Mouse (Mus musculus) forebrain, embryonic 15.5 days (tissue): ENCODE data around the gene Ubxn1. TPM values are rescaled to one million over a fixed set of nuclear protein-coding genes. Genes with fewer than 3 reads are reported as not detected.
A peak's percentile ranks its signal among the peaks of the same experiment; 100 is the strongest.
"Not testable (repeated sequence)": the region's sequence is repeated elsewhere in the genome, so short reads cannot be mapped to it uniquely, and the experiment has no call there.

ENCODE experiments used
- ATAC-seq: fragments of 200-750 bp; cut with Nextera tagmentation; replicated peaks from 2 replicates; pipeline ENCODE4 v1.8.0; 2017; ENCODE audit warnings: mild to moderate bottlenecking, moderate TSS enrichment, moderate library complexity
- H3K27ac ChIP-seq: fragments of 300-500 bp; sonication (generic); replicated peaks from 2 replicates; pipeline ENCODE4 v1.5.1; 2015; ENCODE audit warnings: mild to moderate bottlenecking, inconsistent platforms
- H3K27me3 ChIP-seq: fragments of 300-500 bp; sonication (generic); 2 replicates; pipeline ENCODE4 v1.6.1; 2015; ENCODE audit warnings: inconsistent platforms
- H3K36me3 ChIP-seq: fragments of 300-500 bp; sonication (generic); 2 replicates; pipeline ENCODE4 v1.6.1; 2015; ENCODE audit warnings: mild to moderate bottlenecking, inconsistent platforms
- H3K4me1 ChIP-seq: fragments of 300-500 bp; sonication (generic); 2 replicates; pipeline ENCODE4 v1.6.1; 2015; ENCODE audit warnings: inconsistent platforms
- H3K4me2 ChIP-seq: fragments of 300-500 bp; sonication (generic); replicated peaks from 2 replicates; pipeline ENCODE4 v1.6.1; 2015; ENCODE audit warnings: mild to moderate bottlenecking, inconsistent platforms
- H3K4me3 ChIP-seq: fragments of 300-500 bp; sonication (generic); 2 replicates; pipeline ENCODE4 v1.5.1; 2015; ENCODE audit warnings: mild to moderate bottlenecking, inconsistent platforms
- H3K9ac ChIP-seq: fragments of 300-500 bp; sonication (generic); replicated peaks from 2 replicates; pipeline ENCODE4 v1.6.1; 2015; ENCODE audit warnings: mild to moderate bottlenecking, inconsistent platforms
- H3K9me3 ChIP-seq: fragments of 300-500 bp; sonication (generic); 2 replicates; pipeline ENCODE4 v1.6.1; 2016; ENCODE audit warnings: inconsistent platforms
- WGBS: fragments of 180-500 bp; shearing (Covaris S2); methylation state at CpG from one replicate; pipeline ENCODE4 v1.1.7; 2015; ENCODE audit warnings: mixed read lengths; 5-methylcytosine and 5-hydroxymethylcytosine counted together
- polyA plus RNA-seq: library from polyadenylated mRNA; unstranded; fragments of >200 nt; fragmentation: Nextera tagmentation; extraction: Ambion mirVana; gene quantifications from 2 replicates; pipeline ENCODE4 v1.2.1, GENCODE M21; 2015

Ubxn1 gene
- polyA plus RNA-seq, 1 experiment from 2014 or later, result 181 TPM

- H3K27me3 ChIP-seq, H3K9me3 ChIP-seq, H3K9ac ChIP-seq, ATAC-seq, H3K4me2 ChIP-seq, H3K4me3 ChIP-seq, H3K27ac ChIP-seq: not testable (repeated sequence)
- H3K36me3 ChIP-seq, result peaks cover 22% of the 10 kb centered on the region
- H3K4me1 ChIP-seq, result peaks cover 18% of the 10 kb centered on the region
- 71% methylated on average over 3 of the region's 3 CpGs for WGBS
Measured at GRCm38 (mm10) chr19:8870381-8870780, 915 bp upstream of the Ubxn1 start.

- WGBS, result 57% methylated on average over 9 of the region's 9 CpGs
- Histone ChIP-seq H3K27me3 (no peaks in the 10 kb centered on the region), H3K27ac (peak overlapping the region; percentile 61), H3K36me3 (peaks cover 27% of the 10 kb centered on the region), H3K9ac (peak overlapping the region; percentile 86), H3K4me2 (peak overlapping the region; percentile 91), H3K9me3 (no peaks in the 10 kb centered on the region), H3K4me1 (peaks cover 18% of the 10 kb centered on the region), H3K4me3 (peak overlapping the region; percentile 70)
- peak; percentile 53 for ATAC-seq
Measured at GRCm38 (mm10) chr19:8870838-8871237, 458 bp upstream of the Ubxn1 start.

- WGBS, result 82% methylated on average over 10 of the region's 10 CpGs
- no peaks in the 10 kb centered on the region for H3K27me3 ChIP-seq
- ATAC-seq, result no peak
Measured at GRCm38 (mm10) chr19:8872266-8872840, 1.1 kb downstream of the Ubxn1 start.

GRCm38 (mm10) chr19:8875031-8875430 is 3.7 kb downstream of the Ubxn1 start:
- H3K36me3 ChIP-seq, result peaks cover 39% of the 10 kb centered on the region
- WGBS, result 97% methylated on average over 7 of the region's 7 CpGs

More at GRCm38 (mm10) chr19:8872266-8872840, 1.1 kb downstream of the Ubxn1 start:
- Histone ChIP-seq H3K4me3 (peak overlapping the region; percentile 70), H3K27ac (no peak overlapping the region), H3K4me2 (peak overlapping the region; percentile 91), H3K9ac (peak overlapping the region; percentile 86), H3K36me3 (peaks cover 38% of the 10 kb centered on the region), H3K9me3 (no peaks in the 10 kb centered on the region), H3K4me1 (peaks cover 18% of the 10 kb centered on the region)

GRCm38 (mm10) chr19:8880311-8881033 is 9.2 kb downstream of the Ubxn1 start, which contains the start of gene Uqcc3:
Gene Uqcc3, minus strand, starts transcription at chr19:8880923.
- H3K4me1 ChIP-seq, result peaks cover 12% of the 10 kb centered on the region
- no peaks in the 10 kb centered on the region for H3K9me3 ChIP-seq
- peaks cover 16% of the 10 kb centered on the region for H3K36me3 ChIP-seq
- H3K27ac ChIP-seq, result peak within 1 kb of the TSS; percentile 53
- H3K4me2 ChIP-seq, result peak within 1 kb of the TSS; percentile 80
- peak within 1 kb of the TSS; percentile 53 for H3K4me3 ChIP-seq
- WGBS, result under 1% methylated on average over 42 of the region's 42 CpGs
- no peaks in the 10 kb centered on the region for H3K27me3 ChIP-seq
- peak within 1 kb of the TSS; percentile 83 for H3K9ac ChIP-seq
- peak; percentile 97 for ATAC-seq

More at GRCm38 (mm10) chr19:8875031-8875430, 3.7 kb downstream of the Ubxn1 start:
- H3K4me2 ChIP-seq, result no peak overlapping the region
- H3K9ac ChIP-seq, result no peak overlapping the region
- no peak for ATAC-seq
- H3K27ac ChIP-seq, result no peak overlapping the region
- H3K4me1 ChIP-seq, result peaks cover 26% of the 10 kb centered on the region
- H3K4me3 ChIP-seq, result no peak overlapping the region
- H3K27me3 ChIP-seq, result no peaks in the 10 kb centered on the region
- no peaks in the 10 kb centered on the region for H3K9me3 ChIP-seq

- Histone ChIP-seq H3K36me3 (peaks cover 11% of the 10 kb centered on the region), H3K27me3 (no peaks in the 10 kb centered on the region), H3K4me3 (peak overlapping the region; percentile 53), H3K4me1 (peaks cover 12% of the 10 kb centered on the region), H3K27ac (no peak overlapping the region), H3K4me2 (peak overlapping the region; percentile 80), H3K9me3 (no peaks in the 10 kb centered on the region), H3K9ac (peak overlapping the region; percentile 83)
- ATAC-seq, result peak; percentile 17; the same call in 1 of the 2 replicates
- 12% methylated on average over 3 of the region's 3 CpGs for WGBS
Measured at GRCm38 (mm10) chr19:8881034-8881392, 9.7 kb downstream of the Ubxn1 start.

GRCm38 (mm10) chr19:8883616-8884015 is 12.3 kb downstream of the Ubxn1 start, which contains the start of the genes Lbhd1 and Gm49403:
Gene Lbhd1, plus strand, starts transcription at chr19:8883732.
Gene Gm49403, plus strand, starts transcription at chr19:8883930.
- 79% methylated on average over 3 of the region's 3 CpGs for WGBS
- Histone ChIP-seq H3K4me3 (no peak within 1 kb of the TSS), H3K9me3 (no peaks in the 10 kb centered on the region), H3K27me3 (no peaks in the 10 kb centered on the region), H3K36me3 (no peaks in the 10 kb centered on the region), H3K9ac (no peak within 1 kb of the TSS), H3K4me2 (no peak within 1 kb of the TSS), H3K27ac (no peak within 1 kb of the TSS), H3K4me1 (peaks cover 24% of the 10 kb centered on the region)
- no peak for ATAC-seq

GRCm38 (mm10) chr19:8886916-8887584 is 15.8 kb downstream of the Ubxn1 start:
- H3K4me2 ChIP-seq, result peak overlapping the region; percentile 85; the same call in 1 of the 2 replicates
- H3K27ac ChIP-seq, result no peak overlapping the region

GRCm38 (mm10) chr19:8887585-8888463 is 16.5 kb downstream of the Ubxn1 start:
- Histone ChIP-seq H3K27me3 (no peaks in the 10 kb centered on the region), H3K4me2 (peak overlapping the region; percentile 85), H3K36me3 (peaks cover 11% of the 10 kb centered on the region; the same call in 1 of the 2 replicates), H3K9me3 (no peaks in the 10 kb centered on the region), H3K27ac (peak overlapping the region; percentile 91), H3K4me3 (peak overlapping the region; percentile 75), H3K4me1 (peaks cover 26% of the 10 kb centered on the region), H3K9ac (peak overlapping the region; percentile 76)
- WGBS, result 13% methylated on average over 19 of the region's 19 CpGs
- ATAC-seq, result no peak

More at GRCm38 (mm10) chr19:8886916-8887584, 15.8 kb downstream of the Ubxn1 start:
- Histone ChIP-seq H3K9ac (no peak overlapping the region), H3K9me3 (no peaks in the 10 kb centered on the region), H3K4me1 (peaks cover 21% of the 10 kb centered on the region), H3K4me3 (no peak overlapping the region), H3K36me3 (peaks cover 11% of the 10 kb centered on the region; the same call in 1 of the 2 replicates), H3K27me3 (no peaks in the 10 kb centered on the region)
- WGBS, result 56% methylated on average over 1 of the region's 1 CpGs
- no peak for ATAC-seq

- H3K9ac ChIP-seq, result peak within 1 kb of the TSS; percentile 76
- peak within 1 kb of the TSS; percentile 75 for H3K4me3 ChIP-seq
- peak; percentile 97 for ATAC-seq
- H3K9me3 ChIP-seq, result no peaks in the 10 kb centered on the region
- under 1% methylated on average over 58 of the region's 58 CpGs for WGBS
- peak within 1 kb of the TSS; percentile 85 for H3K4me2 ChIP-seq
- no peaks in the 10 kb centered on the region for H3K27me3 ChIP-seq
- peaks cover 32% of the 10 kb centered on the region for H3K4me1 ChIP-seq
- H3K27ac ChIP-seq, result peak within 1 kb of the TSS; percentile 91
- H3K36me3 ChIP-seq, result peaks cover 11% of the 10 kb centered on the region; the same call in 1 of the 2 replicates
Measured at GRCm38 (mm10) chr19:8888511-8889385, 17.5 kb downstream of the Ubxn1 start, which contains the start of the genes 1810009A15Rik and Gm49416. Gene 1810009A15Rik, plus strand, starts transcription at chr19:8888853. Gene Gm49416, plus strand, starts transcription at chr19:8888926.
